In genomic region chrX:4136135-4136534, GRCm38 (mm10) we compare ENCODE assay signal across 8 mouse cellular contexts.
DNase-seq lines count a peak whose midpoint lies in the region; ATAC-seq and TF ChIP-seq lines count a peak whose summit lies in the region.
"Not testable (repeated sequence)": the region's sequence is repeated elsewhere in the genome, so short reads cannot be mapped to it uniquely, and the experiment has no call there.

No protein-coding gene starts in this region.

- H3K4me3 ChIP-seq in heart, adult 2 months; kidney, embryonic 14.5 days (ENCODE audit: low read length); limb, embryonic 10.5 days: not testable (repeated sequence)

- TF ChIP-seq POLR2A in heart, adult 2 months (IDR thresholded peaks at IDR 0.05; ENCODE audit: insufficient read depth, low read depth, low read length) = not testable (repeated sequence)

- H3K4me1 ChIP-seq in heart, adult 2 months (ENCODE audit: control insufficient read depth, insufficient read depth, low read length); kidney, embryonic 14.5 days (ENCODE audit: control insufficient read depth, insufficient read depth, low read length); limb, embryonic 10.5 days: not testable (repeated sequence)

- not testable (repeated sequence) for H3K9me3 ChIP-seq in kidney, embryonic 14.5 days (ENCODE audit: control insufficient read depth, low read length); limb, embryonic 10.5 days (replicated peaks)

- not testable (repeated sequence) for H3K36me3 ChIP-seq in heart, adult 2 months (ENCODE audit: control insufficient read depth, insufficient read depth, low read length); kidney, embryonic 14.5 days (ENCODE audit: control insufficient read depth, insufficient read depth, low read length); limb, embryonic 10.5 days

- H3K27ac ChIP-seq in heart, adult 2 months; kidney, embryonic 14.5 days (ENCODE audit: low read depth, low read length); limb, embryonic 10.5 days: not testable (repeated sequence)

- ATAC-seq in kidney, embryonic 14.5 days (ENCODE audit: low FRiP score, low TSS enrichment) = peak; percentile 72; the same call in 1 of the 2 replicates
- ATAC-seq in megakaryocyte progenitor cell, adult 5-6 weeks (replicated peaks; ENCODE audit: poor library complexity) = peak; percentile 90

- not testable (repeated sequence) for H3K4me2 ChIP-seq in kidney, embryonic 14.5 days (replicated peaks; ENCODE audit: low read depth, low read length)

- peak; percentile 13 to 47 for DNase-seq in adrenal gland, adult (ENCODE audit: inconsistent age in 2 of 2, low spot score in 1 of 2)
- DNase-seq in cerebellum, postnatal 25 days = peak; percentile 29 to 51
- peak; percentile 6 to 25 for DNase-seq in heart, adult 2 months
- DNase-seq in limb, embryonic 10.5 days (ENCODE audit: low spot score) = peak; percentile 16
- peak; percentile 1 for DNase-seq in spleen, adult 12 weeks (ENCODE audit: low spot score)
- DNase-seq in urinary bladder, postnatal 14 days (ENCODE audit: low spot score) = peak; percentile 15

- H3K79me2 ChIP-seq in heart, adult 2 months (replicated peaks; ENCODE audit: control insufficient read depth, insufficient read depth, low read length) = not testable (repeated sequence)

- intact Hi-C loops in heart, adult 2 months (cut with DNase I) = not testable (repeated sequence)

- not testable (repeated sequence) for TF ChIP-seq EP300 in heart, adult 2 months (IDR thresholded peaks at IDR 0.05; ENCODE audit: insufficient read depth, low read depth, low read length)

- H3K27me3 ChIP-seq in heart, adult 2 months (ENCODE audit: control insufficient read depth, insufficient read depth, low read length); kidney, embryonic 14.5 days (ENCODE audit: control insufficient read depth, insufficient read depth, low read length); limb, embryonic 10.5 days (ENCODE audit: low read depth, poor library complexity, severe bottlenecking): not testable (repeated sequence)

- 88% methylated on average over 6 of the region's 8 CpGs for WGBS in heart, adult 2 months
- 95% methylated on average over 6 of the region's 8 CpGs for WGBS in kidney, embryonic 14.5 days
- WGBS in limb, embryonic 10.5 days = 91% methylated on average over 6 of the region's 8 CpGs

- TF ChIP-seq CTCF in heart, adult 2 months (IDR thresholded peaks at IDR 0.05) = not testable (repeated sequence)

- not testable (repeated sequence) for H3K9ac ChIP-seq in heart, adult 2 months (ENCODE audit: low read depth, low read length); kidney, embryonic 14.5 days (ENCODE audit: low read depth, low read length)
